Mouse (Mus musculus) lung, postnatal 36 days (tissue): Measurements from ENCODE around the gene Rhoh.
A peak's percentile ranks its signal among the peaks of the same experiment; 100 is the strongest.

Source experiments
- DNase-seq: peaks from one replicate; pipeline ENCODE4 v3.0.0; 2022; ENCODE audit warnings: mixed read lengths

The Rhoh gene

DNA sequence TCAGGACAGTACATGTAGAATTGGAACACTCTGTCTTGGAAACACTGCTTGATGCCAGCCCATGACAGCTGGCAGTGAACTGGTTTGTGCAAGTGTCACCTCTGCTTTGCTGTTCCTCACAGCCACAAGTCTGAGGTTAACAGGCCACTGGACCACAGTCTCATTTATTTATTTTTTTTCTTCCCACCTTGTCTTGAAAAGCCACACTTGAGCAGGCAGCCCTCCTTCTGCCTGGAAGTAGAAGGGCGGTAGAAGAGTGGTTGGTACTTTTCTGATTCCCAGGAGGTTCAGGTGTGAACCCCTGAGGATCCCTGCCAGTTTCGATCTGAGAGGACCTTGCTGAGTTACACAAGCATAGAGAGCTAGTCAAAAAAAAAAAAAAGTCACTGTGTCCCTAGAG lies 72.8 kb downstream of the Rhoh start:
- DNase-seq: no peak

DNA sequence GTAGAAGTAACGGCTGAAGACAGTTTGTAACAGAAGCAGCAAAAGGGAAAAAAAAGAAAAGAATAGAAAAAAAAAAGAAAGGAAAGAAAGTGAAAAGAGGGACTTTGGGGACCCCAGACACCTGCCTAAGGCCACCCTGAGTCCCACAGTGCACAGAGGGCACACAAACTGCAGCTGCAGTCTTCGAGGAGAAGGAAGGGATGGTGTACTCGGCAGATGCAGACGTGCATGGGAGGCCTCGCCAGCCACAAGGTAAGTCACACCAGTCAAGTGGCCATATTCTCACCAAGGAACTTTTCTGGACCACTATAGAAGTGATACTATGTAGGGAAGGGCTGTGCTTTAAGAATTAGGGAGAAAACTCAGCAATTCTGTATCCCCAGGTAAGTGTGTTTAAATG lies 73.8 kb downstream of the Rhoh start, which contains the start of gene Chrna9:
Chrna9 (plus strand) TSS at position 139 of the 400 bp plus-strand sequence.
- DNase-seq: no peak

DNA sequence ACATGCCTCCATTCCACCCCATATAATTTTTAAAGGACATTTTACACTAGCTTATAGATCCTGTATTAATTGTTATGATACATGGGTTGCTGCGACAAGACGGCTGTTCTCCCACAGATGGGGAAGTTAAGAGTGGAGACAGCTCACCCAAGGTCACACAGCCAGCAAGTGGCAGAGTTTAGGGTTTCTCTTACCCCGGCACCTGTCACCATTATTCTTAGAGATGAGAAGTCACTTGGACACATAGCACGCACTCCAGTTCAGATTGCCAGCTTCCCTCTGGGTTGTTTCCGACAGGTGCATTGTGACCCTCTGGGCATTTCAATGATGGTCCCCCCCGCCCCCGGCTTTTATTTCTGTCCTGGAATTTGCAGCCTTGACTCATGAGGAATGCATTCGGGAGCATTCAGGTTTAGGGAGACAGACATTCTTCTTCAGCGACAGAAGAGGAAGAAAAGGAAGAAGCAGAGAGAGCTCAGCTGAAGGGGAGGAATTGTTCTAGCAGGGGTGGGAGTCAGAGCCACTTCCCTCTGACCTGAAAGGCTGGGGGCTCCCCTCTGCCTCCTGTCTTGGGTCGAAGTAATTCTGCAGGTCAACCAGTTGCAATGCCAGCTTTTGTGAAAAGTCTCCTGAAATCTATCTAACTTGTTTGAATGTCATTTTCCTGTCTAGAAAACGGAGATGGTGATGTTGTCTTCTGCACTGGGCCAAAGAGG lies 76.2 kb downstream of the Rhoh start:
- DNase-seq: no peak

GRCm38 (mm10) chr5:65937998-65938715 lies 77.1 kb downstream of the Rhoh start:
- DNase-seq: peak; percentile 93

GRCm38 (mm10) chr5:65941145-65941544 lies 80.1 kb downstream of the Rhoh start:
- DNase-seq: no peak
